Mouse (Mus musculus): ENCODE measurements around the gene Tmem102.

Gene Tmem102

DNA sequence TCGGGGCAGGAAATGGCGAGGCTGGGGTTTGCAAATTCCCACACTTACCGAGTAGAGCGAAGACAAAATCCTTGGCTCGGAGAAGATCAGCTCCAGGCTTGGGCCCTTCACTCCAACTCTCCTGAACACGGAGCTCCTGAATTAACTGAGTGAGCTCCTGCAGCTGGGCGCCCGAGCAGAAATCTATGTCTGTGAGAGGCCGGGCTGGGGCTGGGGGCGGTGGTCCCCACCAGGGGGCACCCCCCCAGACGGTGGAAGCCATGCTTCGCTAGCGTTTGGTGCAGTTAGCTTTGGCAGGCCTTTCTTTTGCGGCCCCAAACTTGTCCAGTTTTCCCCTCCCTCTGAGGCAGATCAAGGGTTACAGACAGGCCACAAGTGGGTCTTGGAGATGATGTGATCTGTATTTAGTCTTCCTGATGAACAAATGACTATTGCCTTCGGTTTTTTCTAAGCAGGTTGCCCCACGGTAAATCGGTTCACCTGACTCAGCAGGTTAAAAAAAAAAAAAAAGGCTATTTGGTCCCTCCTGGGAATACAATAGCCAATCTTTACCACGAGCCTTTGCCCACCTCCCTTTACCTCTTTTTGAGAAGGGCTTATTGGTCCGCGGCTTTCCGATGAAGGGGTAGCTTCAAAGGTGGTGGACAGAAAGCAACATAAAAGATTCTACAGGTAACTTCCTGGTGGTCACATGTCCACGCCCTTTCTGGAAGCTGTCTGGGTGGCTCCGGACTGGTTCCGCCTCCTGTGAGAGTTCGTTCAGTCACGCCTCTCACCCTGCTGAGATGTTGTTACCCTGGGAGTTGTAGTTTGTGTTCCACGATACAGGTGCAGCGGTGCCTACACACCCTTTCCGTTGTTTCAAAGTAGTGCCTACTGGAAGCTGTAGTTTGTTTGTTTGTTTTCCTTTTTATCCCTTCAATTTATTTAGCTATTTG, at the start of gene Tmem102:
TSS of gene Tmem102 (minus strand) at position 653 of the 938 bp plus-strand sequence.
- no peak for DNase-seq (ENCODE audit: low spot score)

- DNase-seq (ENCODE audit: low spot score): no peak
These were observed 49.3 kb upstream of the Tmem102 start for GRCm38 (mm10) chr11:69854680-69855079.

DNA sequence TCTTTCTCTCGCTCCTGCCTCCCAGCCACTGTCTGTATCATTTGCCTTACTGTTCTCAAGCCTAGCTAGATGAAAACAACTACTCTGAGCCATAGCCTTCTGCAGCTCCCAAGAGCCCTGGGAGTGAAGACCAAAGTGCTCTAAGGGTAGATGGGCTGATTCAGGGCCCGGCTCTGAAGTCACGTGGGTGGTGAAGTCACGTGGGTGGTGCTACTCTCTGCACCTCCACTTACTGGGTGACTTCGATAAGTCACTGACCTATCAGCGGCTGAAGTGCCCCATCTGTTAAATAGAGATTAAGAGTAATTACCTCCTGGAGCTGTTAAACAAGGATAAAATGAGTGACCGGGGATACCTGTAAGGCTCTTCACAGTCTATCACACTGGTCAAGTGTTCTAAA, 48.6 kb upstream of the Tmem102 start:
- no peak for DNase-seq (ENCODE audit: low spot score)

- DNase-seq (ENCODE audit: low spot score): no peak
These were observed 45.3 kb upstream of the Tmem102 start for GRCm38 (mm10) chr11:69850754-69851153.

GRCm38 (mm10) chr11:69849884-69850283, 44.5 kb upstream of the Tmem102 start:
- no peak for DNase-seq (ENCODE audit: low spot score)

GRCm38 (mm10) chr11:69849128-69849527, 43.7 kb upstream of the Tmem102 start:
- no peak for DNase-seq (ENCODE audit: low spot score)

DNA sequence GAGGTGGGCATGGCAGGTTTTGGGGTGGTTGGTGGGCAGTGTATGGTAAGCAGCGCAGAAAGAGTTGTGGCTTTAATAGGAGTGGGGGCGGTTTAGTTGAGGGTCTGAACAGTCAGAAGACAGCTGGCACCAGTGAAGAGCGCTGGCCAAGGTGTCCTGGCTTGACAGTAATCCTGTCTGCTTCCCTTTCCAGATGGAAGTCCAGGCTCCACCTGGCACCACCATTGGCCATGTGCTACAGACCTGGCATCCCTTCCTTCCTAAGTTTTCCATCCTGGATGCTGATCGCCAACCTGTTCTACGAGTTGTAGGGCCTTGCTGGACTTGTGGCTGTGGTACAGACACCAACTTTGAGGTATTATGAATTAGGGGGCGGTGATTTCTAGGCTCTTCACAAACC, 42.6 kb upstream of the Tmem102 start:
- no peak for DNase-seq (ENCODE audit: low spot score)

- DNase-seq (ENCODE audit: low spot score): no peak
These were observed 41.6 kb upstream of the Tmem102 start for GRCm38 (mm10) chr11:69846738-69847688.

- DNase-seq (ENCODE audit: low spot score): peak; percentile 97
These were observed 40.8 kb upstream of the Tmem102 start, which contains the start of gene Plscr3 for GRCm38 (mm10) chr11:69846198-69846680. Gene Plscr3, plus strand, starts transcription at chr11:69846376.

- no peak for DNase-seq (ENCODE audit: low spot score)
These were observed 33.3 kb upstream of the Tmem102 start for GRCm38 (mm10) chr11:69838714-69839104.

- DNase-seq (ENCODE audit: low spot score): peak; percentile 96
These were observed 32.7 kb upstream of the Tmem102 start, which contains the start of gene Tmem256 for GRCm38 (mm10) chr11:69837952-69838713. Gene Tmem256, plus strand, starts transcription at chr11:69838514.

DNA sequence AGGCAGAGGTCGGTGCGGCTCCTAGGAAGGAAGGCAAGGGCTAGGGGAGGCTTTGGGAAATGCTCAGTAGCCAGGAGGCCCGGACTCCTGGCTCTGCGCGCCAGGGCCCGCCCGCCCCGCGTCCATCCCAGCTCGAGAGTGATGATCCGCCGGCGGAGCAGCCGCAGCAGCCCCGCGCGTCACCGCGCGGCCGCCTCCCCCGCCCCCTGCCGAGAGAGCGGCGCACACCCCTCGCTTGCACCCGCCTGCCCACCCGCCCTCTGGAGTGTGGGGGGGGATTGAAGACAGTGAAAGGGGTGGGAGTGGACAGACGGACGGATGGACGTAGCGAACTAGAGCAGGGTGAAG, 32.2 kb upstream of the Tmem102 start, which contains the start of gene Nlgn2:
TSS of gene Nlgn2 (minus strand) at position 181 of the 348 bp plus-strand sequence.
- no peak for DNase-seq (ENCODE audit: low spot score)

- DNase-seq (ENCODE audit: low spot score): peak; percentile 70
These were observed 31.5 kb upstream of the Tmem102 start for GRCm38 (mm10) chr11:69836703-69837576.

- no peak for DNase-seq (ENCODE audit: low spot score)
These were observed 30.5 kb upstream of the Tmem102 start for GRCm38 (mm10) chr11:69835966-69836335.

- DNase-seq (ENCODE audit: low spot score): no peak
These were observed 30.0 kb upstream of the Tmem102 start for GRCm38 (mm10) chr11:69835326-69835965.

- DNase-seq (ENCODE audit: low spot score): peak; percentile 65
These were observed 28.7 kb upstream of the Tmem102 start for GRCm38 (mm10) chr11:69834001-69834549.

DNA sequence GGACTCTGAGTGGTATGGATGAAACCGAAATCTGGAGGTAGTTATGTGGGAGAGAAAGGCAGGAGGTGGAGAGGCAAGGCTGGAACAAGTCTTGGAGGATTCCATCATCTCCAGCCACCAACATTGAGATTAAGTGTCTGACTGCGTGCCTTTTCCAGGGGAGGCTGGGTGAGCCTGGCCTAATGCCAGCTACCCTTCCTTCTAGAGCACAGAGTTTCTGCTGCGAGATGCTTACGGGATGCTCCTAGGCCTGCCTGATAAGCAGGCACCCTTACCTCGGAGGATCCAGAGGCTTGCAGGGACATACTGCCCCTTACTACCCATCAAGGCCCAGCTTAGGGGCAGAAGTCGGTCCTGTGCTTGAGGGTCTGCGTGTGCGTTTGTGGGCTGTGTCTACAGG, 28.1 kb upstream of the Tmem102 start:
- no peak for DNase-seq (ENCODE audit: low spot score)

GRCm38 (mm10) chr11:69828832-69829231, 23.4 kb upstream of the Tmem102 start:
- no peak for DNase-seq (ENCODE audit: low spot score)

DNA sequence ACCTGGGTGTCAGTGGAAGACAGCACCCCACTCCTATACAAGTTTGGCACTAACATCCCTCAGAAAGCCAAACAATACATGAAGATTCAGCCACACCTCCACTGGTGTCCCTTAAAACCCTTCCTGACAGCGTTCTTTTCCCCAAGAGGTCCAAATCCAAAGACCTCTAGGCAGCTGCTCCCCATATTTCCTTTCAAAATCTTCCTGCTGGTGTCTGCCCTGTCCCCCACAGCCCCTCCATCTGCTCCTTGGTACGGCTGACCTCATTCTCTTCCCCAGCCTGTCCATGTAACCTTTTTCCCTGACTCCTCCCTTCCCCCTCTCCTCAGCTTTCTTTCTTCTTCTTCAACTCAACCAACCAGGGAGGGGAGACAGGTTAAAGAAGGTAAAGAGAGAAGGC, 18.0 kb upstream of the Tmem102 start:
- DNase-seq (ENCODE audit: low spot score): no peak

- DNase-seq (ENCODE audit: low spot score): no peak
These were observed 16.7 kb upstream of the Tmem102 start, which contains the start of gene Spem1 for GRCm38 (mm10) chr11:69822080-69822479. Gene Spem1, minus strand, starts transcription at chr11:69822180.

All from testis, postnatal 10 days (tissue).